Mouse (Mus musculus) midbrain, embryonic 15.5 days (tissue): ENCODE results near the gene Ankrd6. TPM values are rescaled to one million over a fixed set of nuclear protein-coding genes. Genes with fewer than 3 reads are reported as not detected.
"Not testable (repeated sequence)": the region's sequence is repeated elsewhere in the genome, so short reads cannot be mapped to it uniquely, and the experiment has no call there.

Experiments used
- ATAC-seq: fragments of 200-750 bp; cut with Nextera tagmentation; replicated peaks from 2 replicates; pipeline ENCODE4 v1.8.0; 2017; ENCODE audit warnings: moderate TSS enrichment
- H3K27ac ChIP-seq: fragments of 300-500 bp; sonication (generic); 2 replicates; pipeline ENCODE4 v1.5.1; 2015; ENCODE audit warnings: mild to moderate bottlenecking, inconsistent platforms
- H3K27me3 ChIP-seq: fragments of 300-500 bp; sonication (generic); replicated peaks from 2 replicates; pipeline ENCODE4 v1.6.1; 2015; ENCODE audit warnings: inconsistent platforms
- H3K36me3 ChIP-seq: fragments of 300-500 bp; sonication (generic); replicated peaks from 2 replicates; pipeline ENCODE4 v1.6.1; 2015; ENCODE audit warnings: inconsistent platforms
- H3K4me1 ChIP-seq: fragments of 300-500 bp; sonication (generic); 2 replicates; pipeline ENCODE4 v1.6.1; 2015; ENCODE audit warnings: inconsistent platforms
- H3K4me2 ChIP-seq: fragments of 300-500 bp; sonication (generic); 2 replicates; pipeline ENCODE4 v1.6.1; 2015; ENCODE audit warnings: inconsistent platforms, mild to moderate bottlenecking, moderate library complexity
- H3K4me3 ChIP-seq: fragments of 300-500 bp; sonication (generic); 2 replicates; pipeline ENCODE4 v1.5.1; 2015; ENCODE audit warnings: mild to moderate bottlenecking, inconsistent platforms
- H3K9ac ChIP-seq: fragments of 300-500 bp; sonication (generic); 2 replicates; pipeline ENCODE4 v1.6.1; 2015; ENCODE audit warnings: mild to moderate bottlenecking, inconsistent platforms
- H3K9me3 ChIP-seq: fragments of 300-500 bp; sonication (generic); 2 replicates; pipeline ENCODE4 v1.6.1; 2016; ENCODE audit warnings: inconsistent platforms
- WGBS: fragments of 180-500 bp; shearing (Covaris S2); methylation state at CpG from one replicate; pipeline ENCODE4 v1.1.7; 2015; ENCODE audit warnings: mixed read lengths; 5-methylcytosine and 5-hydroxymethylcytosine counted together
- polyA plus RNA-seq: library from polyadenylated mRNA; unstranded; fragments of >200 nt; fragmentation: Nextera tagmentation; extraction: Ambion mirVana; gene quantifications from 2 replicates; pipeline ENCODE4 v1.2.1, GENCODE M21; 2015

Gene Ankrd6
- polyA plus RNA-seq, 1 experiment from 2014 or later = 32.4 TPM

- Histone ChIP-seq H3K4me3 (peak within 1 kb of the TSS; percentile 68), H3K9ac (peak within 1 kb of the TSS; percentile 78), H3K27me3 (no peaks in the 10 kb centered on the region), H3K9me3 (no peaks in the 10 kb centered on the region), H3K27ac (peak within 1 kb of the TSS; percentile 86), H3K4me2 (peak within 1 kb of the TSS; percentile 71), H3K36me3 (no peaks in the 10 kb centered on the region), H3K4me1 (peaks cover 24% of the 10 kb centered on the region)
- ATAC-seq = peak; percentile 86
- WGBS = under 1% methylated on average over 18 of the region's 18 CpGs
Observed at GRCm38 (mm10) chr4:32982716-32983175, 32.1 kb upstream of the Ankrd6 start, which contains the start of gene Rragd. Gene Rragd, plus strand, starts transcription at chr4:32983037.

GRCm38 (mm10) chr4:32982041-32982715 lies 31.5 kb upstream of the Ankrd6 start:
- peak overlapping the region; percentile 86; the same call in 1 of the 2 replicates for H3K27ac ChIP-seq
- no peak overlapping the region for H3K9ac ChIP-seq
- peak overlapping the region; percentile 71 for H3K4me2 ChIP-seq
- WGBS = 2% methylated on average over 15 of the region's 15 CpGs
- H3K4me1 ChIP-seq = peaks cover 24% of the 10 kb centered on the region
- H3K9me3 ChIP-seq = no peaks in the 10 kb centered on the region
- no peaks in the 10 kb centered on the region for H3K27me3 ChIP-seq
- peak overlapping the region; percentile 68 for H3K4me3 ChIP-seq
- ATAC-seq = peak; percentile 53
- H3K36me3 ChIP-seq = no peaks in the 10 kb centered on the region

GRCm38 (mm10) chr4:32981617-32982016 lies 31.0 kb upstream of the Ankrd6 start:
- no peak overlapping the region for H3K4me3 ChIP-seq

GRCm38 (mm10) chr4:32980061-32980460 lies 29.4 kb upstream of the Ankrd6 start:
- Histone ChIP-seq H3K27me3 (no peaks in the 10 kb centered on the region), H3K27ac (no peak overlapping the region), H3K4me2 (no peak overlapping the region), H3K9me3 (no peaks in the 10 kb centered on the region), H3K9ac (no peak overlapping the region), H3K4me3 (no peak overlapping the region), H3K36me3 (no peaks in the 10 kb centered on the region), H3K4me1 (peaks cover 12% of the 10 kb centered on the region)
- 68% methylated on average over 3 of the region's 3 CpGs for WGBS
- no peak for ATAC-seq

More at GRCm38 (mm10) chr4:32981617-32982016, 31.0 kb upstream of the Ankrd6 start:
- ATAC-seq = no peak
- H3K4me1 ChIP-seq = peaks cover 24% of the 10 kb centered on the region
- H3K36me3 ChIP-seq = no peaks in the 10 kb centered on the region
- no peak overlapping the region for H3K9ac ChIP-seq
- peak overlapping the region; percentile 71 for H3K4me2 ChIP-seq
- 34% methylated on average over 5 of the region's 5 CpGs for WGBS
- H3K27ac ChIP-seq = no peak overlapping the region
- no peaks in the 10 kb centered on the region for H3K27me3 ChIP-seq
- H3K9me3 ChIP-seq = no peaks in the 10 kb centered on the region

- no peak for ATAC-seq
- no peak overlapping the region for H3K4me3 ChIP-seq
- H3K9me3 ChIP-seq = no peaks in the 10 kb centered on the region
- H3K9ac ChIP-seq = no peak overlapping the region
- no peak overlapping the region for H3K27ac ChIP-seq
- H3K27me3 ChIP-seq = no peaks in the 10 kb centered on the region
- H3K4me2 ChIP-seq = no peak overlapping the region
- H3K36me3 ChIP-seq = no peaks in the 10 kb centered on the region
- WGBS = 95% methylated on average over 4 of the region's 4 CpGs
- peaks cover 5% of the 10 kb centered on the region for H3K4me1 ChIP-seq
Observed at GRCm38 (mm10) chr4:32977331-32977730, 26.7 kb upstream of the Ankrd6 start.

GRCm38 (mm10) chr4:32964619-32965018 lies 14.0 kb upstream of the Ankrd6 start:
- H3K9me3 ChIP-seq, H3K4me1 ChIP-seq, H3K4me2 ChIP-seq, H3K36me3 ChIP-seq, H3K9ac ChIP-seq, H3K4me3 ChIP-seq, H3K27ac ChIP-seq, ATAC-seq, H3K27me3 ChIP-seq: not testable (repeated sequence)
- WGBS = 84% methylated on average over 19 of the region's 19 CpGs

- Histone ChIP-seq H3K4me2 (no peak overlapping the region), H3K9me3 (no peaks in the 10 kb centered on the region), H3K9ac (no peak overlapping the region), H3K4me1 (no peaks in the 10 kb centered on the region), H3K27ac (no peak overlapping the region), H3K36me3 (no peaks in the 10 kb centered on the region), H3K4me3 (no peak overlapping the region), H3K27me3 (no peaks in the 10 kb centered on the region)
- WGBS = 85% methylated on average over 3 of the region's 3 CpGs
- ATAC-seq = no peak
Observed at GRCm38 (mm10) chr4:32961394-32961793, 10.8 kb upstream of the Ankrd6 start.

- no peak overlapping the region for H3K27ac ChIP-seq
- 23% methylated on average over 2 of the region's 2 CpGs for WGBS
- no peaks in the 10 kb centered on the region for H3K9me3 ChIP-seq
- no peaks in the 10 kb centered on the region for H3K36me3 ChIP-seq
- peaks cover 8% of the 10 kb centered on the region for H3K4me1 ChIP-seq
- no peak overlapping the region for H3K4me2 ChIP-seq
- ATAC-seq = no peak
- H3K4me3 ChIP-seq = no peak overlapping the region
- H3K27me3 ChIP-seq = no peaks in the 10 kb centered on the region
- H3K9ac ChIP-seq = no peak overlapping the region
Observed at GRCm38 (mm10) chr4:32956423-32956822, 5.8 kb upstream of the Ankrd6 start.

- Histone ChIP-seq H3K4me2 (no peak overlapping the region), H3K9me3 (no peaks in the 10 kb centered on the region), H3K9ac (no peak overlapping the region), H3K36me3 (no peaks in the 10 kb centered on the region), H3K27me3 (no peaks in the 10 kb centered on the region), H3K4me3 (0 out of 2 replicates have a peak overlapping the region, but pooled peaks have one; percentile 77), H3K4me1 (peaks cover 23% of the 10 kb centered on the region), H3K27ac (no peak overlapping the region)
- WGBS = 27% methylated on average over 7 of the region's 7 CpGs
- ATAC-seq = no peak
Observed at GRCm38 (mm10) chr4:32952681-32953080, 2.0 kb upstream of the Ankrd6 start.

- peak overlapping the region; percentile 52 for H3K9ac ChIP-seq
- WGBS = 4% methylated on average over 34 of the region's 34 CpGs
- H3K27ac ChIP-seq = no peak overlapping the region
- peak; percentile 64 for ATAC-seq
- peaks cover 25% of the 10 kb centered on the region for H3K4me1 ChIP-seq
- peak overlapping the region; percentile 77 for H3K4me3 ChIP-seq
- H3K36me3 ChIP-seq = no peaks in the 10 kb centered on the region
- peak overlapping the region; percentile 87 for H3K4me2 ChIP-seq
- no peaks in the 10 kb centered on the region for H3K9me3 ChIP-seq
- no peaks in the 10 kb centered on the region for H3K27me3 ChIP-seq
Observed at GRCm38 (mm10) chr4:32951035-32951940, 647 bp upstream of the Ankrd6 start.

GRCm38 (mm10) chr4:32948696-32949095 lies 1.9 kb downstream of the Ankrd6 start:
- no peak for ATAC-seq

GRCm38 (mm10) chr4:32947631-32948030 lies 3.0 kb downstream of the Ankrd6 start:
- Histone ChIP-seq H3K4me2 (no peak overlapping the region), H3K27ac (no peak overlapping the region), H3K4me3 (no peak overlapping the region), H3K4me1 (peaks cover 25% of the 10 kb centered on the region), H3K27me3 (no peaks in the 10 kb centered on the region), H3K9ac (no peak overlapping the region), H3K9me3 (no peaks in the 10 kb centered on the region), H3K36me3 (no peaks in the 10 kb centered on the region)
- no peak for ATAC-seq
- 39% methylated on average over 4 of the region's 4 CpGs for WGBS

More at GRCm38 (mm10) chr4:32948696-32949095, 1.9 kb downstream of the Ankrd6 start:
- peaks cover 25% of the 10 kb centered on the region for H3K4me1 ChIP-seq
- no peak overlapping the region for H3K27ac ChIP-seq
- 0 out of 2 replicates have a peak overlapping the region, but pooled peaks have one; percentile 0 for H3K4me2 ChIP-seq
- H3K9ac ChIP-seq = no peak overlapping the region
- no peaks in the 10 kb centered on the region for H3K9me3 ChIP-seq
- WGBS = 40% methylated on average over 10 of the region's 10 CpGs
- H3K36me3 ChIP-seq = no peaks in the 10 kb centered on the region
- no peaks in the 10 kb centered on the region for H3K27me3 ChIP-seq
- no peak overlapping the region for H3K4me3 ChIP-seq
